Mouse (Mus musculus): Measurements from ENCODE around the gene Cmc2. TPM values are rescaled to one million over a fixed set of nuclear protein-coding genes. Genes with fewer than 3 reads are reported as not detected.

Cmc2 gene
- 32.7 and 38.6 TPM in 2 replicates for polyA plus RNA-seq (2015; fragmentation: Nextera tagmentation; extraction: Ambion mirVana)

GRCm38 (mm10) chr8:116921337-116922059 lies at the start of gene Cmc2, which contains the start of gene Cenpn:
Cmc2 (minus strand) TSS chr8:116921455.
Cenpn (plus strand) TSS chr8:116921730.

GRCm38 (mm10) chr8:116943161-116943554 lies 21.9 kb upstream of the Cmc2 start, which contains the start of gene Atmin:
Atmin (plus strand) TSS chr8:116943393.

Other genes starting within 250 kb of the Cmc2 start
- gene Cdyl2, start 188.5 kb downstream of the Cmc2 start, polyA plus RNA-seq (2015; fragmentation: Nextera tagmentation; extraction: Ambion mirVana): 15.2 and 16.1 TPM in 2 replicates
- 5.0 and 5.7 TPM in 2 replicates for gene Cenpn, start 275 bp upstream of the Cmc2 start, polyA plus RNA-seq (2015; fragmentation: Nextera tagmentation; extraction: Ambion mirVana)
- 19.2 and 20.6 TPM in 2 replicates for gene Atmin, start 21.9 kb upstream of the Cmc2 start, polyA plus RNA-seq (2015; fragmentation: Nextera tagmentation; extraction: Ambion mirVana)
- 5.2 and 6.5 TPM in 2 replicates for gene 1700030J22Rik, start 57.5 kb upstream of the Cmc2 start, polyA plus RNA-seq (2015; fragmentation: Nextera tagmentation; extraction: Ambion mirVana)
- gene Gcsh, start 72.1 kb upstream of the Cmc2 start, polyA plus RNA-seq (2015; fragmentation: Nextera tagmentation; extraction: Ambion mirVana): 126 and 131 TPM in 2 replicates
- gene Pkd1l2, start 161.0 kb upstream of the Cmc2 start, polyA plus RNA-seq (2015; fragmentation: Nextera tagmentation; extraction: Ambion mirVana): 0.43 and 0.57 TPM in 2 replicates
- 0.37 and 0.38 TPM in 2 replicates for gene Bco1, start 174.4 kb upstream of the Cmc2 start, polyA plus RNA-seq (2015; fragmentation: Nextera tagmentation; extraction: Ambion mirVana)
- gene Gan, start 236.7 kb upstream of the Cmc2 start, polyA plus RNA-seq (2015; fragmentation: Nextera tagmentation; extraction: Ambion mirVana): 5.6 and 6.2 TPM in 2 replicates

Data from neural tube, postnatal 0 days (tissue).